Mouse (Mus musculus) yolk sac, embryonic 10.5 days (tissue): ENCODE data around the gene Tmem44.
"Not testable (repeated sequence)": the region's sequence is repeated elsewhere in the genome, so short reads cannot be mapped to it uniquely, and the experiment has no call there.

ENCODE experiments used
- DNase-seq: peaks from one replicate; pipeline ENCODE4 v3.0.0-alpha.2; 2017; ENCODE audit warnings: low spot score

Gene Tmem44

GRCm38 (mm10) chr16:30494883-30495282 lies 55.8 kb downstream of the Tmem44 start:
- no peak for DNase-seq

- no peak for DNase-seq
These were observed 58.9 kb downstream of the Tmem44 start for GRCm38 (mm10) chr16:30491742-30492141.

- DNase-seq = no peak
These were observed 59.9 kb downstream of the Tmem44 start for GRCm38 (mm10) chr16:30490791-30491190.

GRCm38 (mm10) chr16:30490316-30490715 lies 60.3 kb downstream of the Tmem44 start:
- no peak for DNase-seq

GRCm38 (mm10) chr16:30489662-30490061 lies 61.0 kb downstream of the Tmem44 start:
- DNase-seq = no peak

- DNase-seq = peak; percentile 69
These were observed 64.1 kb downstream of the Tmem44 start for GRCm38 (mm10) chr16:30486498-30486897.

GRCm38 (mm10) chr16:30477791-30478190 lies 72.9 kb downstream of the Tmem44 start:
- DNase-seq = no peak

- no peak for DNase-seq
These were observed 73.6 kb downstream of the Tmem44 start for GRCm38 (mm10) chr16:30477006-30477405.

- DNase-seq = no peak
These were observed 74.8 kb downstream of the Tmem44 start for GRCm38 (mm10) chr16:30475633-30476461.

GRCm38 (mm10) chr16:30472447-30472846 lies 78.2 kb downstream of the Tmem44 start:
- no peak for DNase-seq

GRCm38 (mm10) chr16:30471912-30472311 lies 78.7 kb downstream of the Tmem44 start:
- DNase-seq = no peak

GRCm38 (mm10) chr16:30468944-30469343 lies 81.7 kb downstream of the Tmem44 start:
- DNase-seq = no peak

- DNase-seq = no peak
These were observed 84.9 kb downstream of the Tmem44 start for GRCm38 (mm10) chr16:30465680-30466298.

- not testable (repeated sequence) for DNase-seq
These were observed 85.9 kb downstream of the Tmem44 start for GRCm38 (mm10) chr16:30464742-30465141.
